Mouse (Mus musculus): ENCODE measurements around the gene Enpp6.

DNA sequence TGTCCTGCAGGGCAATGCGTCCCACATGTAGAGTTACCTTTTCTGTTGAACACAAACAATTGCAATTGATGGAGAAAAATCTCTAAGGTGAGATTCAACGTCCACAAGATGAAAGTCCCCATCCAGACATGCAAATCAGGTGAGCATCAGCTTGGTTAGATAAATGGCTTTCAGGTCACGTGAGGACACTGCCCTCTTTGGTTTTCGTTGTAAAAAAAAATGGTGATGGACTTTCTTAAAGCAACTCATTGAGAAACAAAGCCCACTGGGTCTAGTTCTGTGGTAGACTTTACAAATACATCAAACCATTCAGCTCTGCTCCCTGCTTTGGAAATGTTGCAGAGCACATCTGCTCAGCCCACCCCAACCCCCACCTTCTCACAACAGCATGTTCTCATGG lies 48.5 kb upstream of the Enpp6 start:
- TF ChIP-seq CTCF (IDR thresholded peaks at IDR 0.05; ENCODE audit: low read depth) (no peak), EP300 (IDR thresholded peaks at IDR 0.05; ENCODE audit: low read depth) (no peak)

Measured in liver, embryonic 14.5 days (tissue).